Mouse (Mus musculus) embryonic facial prominence, embryonic 10.5 days (tissue): Measurements from ENCODE around the gene Slc18a2. TPM values are rescaled to one million over a fixed set of nuclear protein-coding genes. Genes with fewer than 3 reads are reported as not detected.

ENCODE experiments used
- polyA plus RNA-seq: library from polyadenylated mRNA; unstranded; fragments of >200 nt; fragmentation: Nextera tagmentation; extraction: Ambion mirVana; gene quantifications from 2 replicates; pipeline ENCODE4 v1.2.1, GENCODE M21; 2016

The Slc18a2 gene
- polyA plus RNA-seq, 1 experiment from 2014 or later: 11.2 TPM

Other genes starting within 250 kb of the Slc18a2 start
- 2.6 and 3.0 TPM in 2 replicates for gene Shtn1, start 184.8 kb upstream of the Slc18a2 start, polyA plus RNA-seq
- gene Vax1, start 90.8 kb upstream of the Slc18a2 start, polyA plus RNA-seq: 1.2 and 1.7 TPM in 2 replicates
- 0.04 TPM in 1 of 2 replicates, not detected in the other for gene Kcnk18, start 41.7 kb upstream of the Slc18a2 start, polyA plus RNA-seq
- 7.5 and 33.5 TPM in 2 replicates for gene Rps12-ps3, start 61.4 kb downstream of the Slc18a2 start, polyA plus RNA-seq
- 9.8 and 10.7 TPM in 2 replicates for gene Pdzd8, start 84.9 kb downstream of the Slc18a2 start, polyA plus RNA-seq
- gene Emx2, start 197.5 kb downstream of the Slc18a2 start, polyA plus RNA-seq: 8.0 and 12.1 TPM in 2 replicates